Comparison of ENCODE assay signal across 8 mouse cellular contexts in the genomic region with DNA sequence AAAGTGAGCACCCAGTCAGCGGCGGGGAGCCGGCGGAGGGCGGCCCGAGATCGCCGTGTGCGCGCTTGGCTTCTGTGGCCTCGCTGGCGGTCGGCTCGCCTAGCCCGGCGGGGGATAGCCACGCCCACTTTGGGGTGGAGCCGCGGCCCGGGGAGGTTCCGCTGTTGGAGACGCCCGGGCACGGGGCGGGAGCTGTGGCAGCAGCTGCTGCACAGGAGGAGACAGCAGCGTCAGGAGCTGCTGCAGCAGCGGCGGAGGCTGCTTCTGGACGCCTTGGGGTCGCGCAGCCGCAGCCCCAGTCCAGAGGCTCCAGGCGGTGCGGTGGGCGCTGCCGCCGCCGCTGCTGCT. TPM values are rescaled to one million over a fixed set of nuclear protein-coding genes. Genes with fewer than 3 reads are reported as not detected.
DNase-seq lines count a peak whose midpoint lies in the region; ATAC-seq lines count a peak whose summit lies in the region.

A gene (plus strand): TSS at position 181 of the 348 bp plus-strand sequence.

- peak within 1 kb of the TSS; percentile 88 for H3K9ac ChIP-seq in hindbrain, embryonic 13.5 days

- peaks cover 51% of the 10 kb centered on the region for H3K27me3 ChIP-seq in hindbrain, embryonic 13.5 days

- peak; percentile 94 for ATAC-seq in hindbrain, embryonic 13.5 days (ENCODE audit: low FRiP score)

- H3K4me2 ChIP-seq in hindbrain, embryonic 13.5 days, result peak within 1 kb of the TSS; percentile 94

- H3K4me1 ChIP-seq in hindbrain, embryonic 13.5 days (replicated peaks), result peaks cover 42% of the 10 kb centered on the region

- no peaks in the 10 kb centered on the region for H3K36me3 ChIP-seq in hindbrain, embryonic 13.5 days

- WGBS in hindbrain, embryonic 13.5 days, result under 1% methylated on average over 29 of the region's 38 CpGs

- peak within 1 kb of the TSS; percentile 72 for H3K4me3 ChIP-seq in hindbrain, embryonic 13.5 days

- H3K27ac ChIP-seq in hindbrain, embryonic 13.5 days, result peak within 1 kb of the TSS; percentile 88

- no peaks in the 10 kb centered on the region for H3K9me3 ChIP-seq in hindbrain, embryonic 13.5 days

- peak; percentile 98 for DNase-seq in NIH3T3 (ENCODE audit: low read depth)
- DNase-seq in cerebellum, postnatal 10 days, result peak; percentile 86 to 95
- peak; percentile 84 to 92 for DNase-seq in frontal cortex, postnatal 14 days (ENCODE audit: low spot score in 2 of 2)
- DNase-seq in layer of hippocampus, postnatal 36 days, result peak; percentile 93 to 94
- DNase-seq in lung, postnatal 36 days, result peak; percentile 99
- peak; percentile 97 for DNase-seq in retina, postnatal 1 day
- peak; percentile 97 to 98 for DNase-seq in urinary bladder, adult 18-20 months (ENCODE audit: low spot score in 2 of 2)

RNA-seq across cellular contexts. Expression of the gene that starts here (rescaled TPM):
- polyA plus RNA-seq in hindbrain, embryonic 13.5 days (2015; fragmentation: Nextera tagmentation; extraction: Ambion mirVana), result 4.2 and 5.7 TPM in 2 replicates
- total RNA-seq in layer of hippocampus, postnatal 36 days (2021), result 1 to 10 TPM; 6.3 to 8.8 TPM

Comparison
In these comparisons a context has a peak if more than half of its experiments do, and no peak if none do; other contexts are left out.
1. Peak in every context shown above with its lines: DNase-seq, ATAC-seq, H3K4me3 ChIP-seq and H3K27ac ChIP-seq.